Mouse (Mus musculus) liver, embryonic 14.5 days (tissue): ENCODE measurements at regions not wholly inside any gene's neighbourhood (a gene's known extent, or its start where the extent isn't known, plus 50 kb on each side); places are given as distances from the start of the nearest gene placed in this dataset.

Experiments
- CTCF ChIP-seq: IDR thresholded peaks from 2 replicates; pipeline ENCODE4 v1.5.1; 2016; ENCODE audit warnings: antibody characterized with exemption, low read depth, control low read depth
- EP300 ChIP-seq: IDR thresholded peaks from 2 replicates; pipeline ENCODE4 v1.6.1; 2016; ENCODE audit warnings: antibody characterized with exemption, low read depth

DNA sequence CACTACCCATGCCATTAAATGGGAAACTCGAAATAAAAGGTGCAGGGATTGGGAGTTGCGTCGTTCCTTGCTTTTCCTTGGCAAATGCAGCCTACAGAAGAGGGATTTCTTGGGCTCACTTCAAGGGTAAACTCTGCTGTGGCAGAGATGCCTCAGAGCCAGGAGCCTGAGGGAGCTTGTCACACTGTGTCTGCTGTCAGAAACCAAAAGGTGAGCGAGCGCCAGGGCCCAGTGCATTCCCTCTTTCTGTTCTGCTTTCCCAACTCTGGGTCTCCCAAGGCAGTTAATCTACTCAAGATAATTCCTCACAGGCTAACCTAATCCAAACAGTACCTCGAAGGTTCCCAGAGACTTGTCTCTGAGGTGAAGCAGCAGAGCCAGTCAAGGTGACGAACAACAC, 179.5 kb downstream of the Ttc8 start:
- TF ChIP-seq CTCF (no peak), EP300 (no peak)
